Mouse (Mus musculus) thymus, adult 2 months (tissue): ENCODE results near the gene Tyw5.

Experiments
- CTCF ChIP-seq: fragments of 200-500 bp; IDR thresholded peaks from 2 replicates; pipeline ENCODE4 v1.5.1; 2012; ENCODE audit warnings: mild to moderate bottlenecking, control low read depth, low read length, moderate library complexity, borderline replicate concordance; ENCODE audit not compliant: control insufficient read depth, poor library complexity, insufficient read depth; ENCODE audit errors: extremely low read depth
- POLR2A ChIP-seq: fragments of 200-500 bp; IDR thresholded peaks from 2 replicates; pipeline ENCODE4 v1.6.1; 2012; ENCODE audit warnings: mild to moderate bottlenecking, low read length, control low read depth, moderate library complexity; ENCODE audit not compliant: control insufficient read depth, poor library complexity, insufficient read depth; ENCODE audit errors: extremely low read depth

- no peak for TF ChIP-seq CTCF
- TF ChIP-seq POLR2A = no peak
Observed at GRCm38 (mm10) chr1:57347487-57347886, 59.4 kb downstream of the Tyw5 start.
